ENCODE assay signal across 14 mouse cellular contexts in the genomic region with DNA sequence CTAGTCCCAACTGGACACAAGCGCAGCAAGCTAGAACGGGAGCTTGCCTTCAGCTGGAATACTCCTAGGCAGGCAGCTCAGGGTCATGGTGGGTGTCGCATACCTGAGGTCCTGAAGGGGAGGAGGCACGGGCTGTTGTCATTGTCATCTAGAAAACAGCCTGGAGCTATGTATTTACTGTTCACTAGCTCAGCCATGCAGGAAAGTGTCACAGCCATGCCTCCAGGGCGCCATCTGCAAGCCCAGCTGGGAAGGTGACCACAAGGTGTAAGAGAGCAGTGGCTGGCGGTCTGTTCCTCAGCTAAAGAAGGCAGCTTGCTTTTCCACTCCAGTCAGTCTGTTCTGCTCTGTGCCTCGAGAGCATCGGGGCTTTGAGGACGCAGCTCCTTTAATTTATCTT.
DNase-seq lines count a peak whose midpoint lies in the region; ATAC-seq and TF ChIP-seq lines count a peak whose summit lies in the region.
"Had no signal": no experiment of that assay in that cellular context is flagged by ENCODE, and none has a peak within 500 bp of the region (broad histone marks: within the 10 kb centered on the region; RNA-seq: fewer than 3 reads in every experiment).

No protein-coding gene starts in this region.

- 53% methylated on average over 9 of the region's 9 CpGs for WGBS in lung, postnatal 0 days

- no peak overlapping the region for H3K4me3 ChIP-seq in lung, postnatal 0 days (ENCODE audit: low read depth, low read length)
- H3K4me3 ChIP-seq: erythroblast, embryonic 14.5 days; heart, embryonic 15.5 days; intestine, embryonic 15.5 days; limb, embryonic 12.5 days had no signal

- H3K36me3 ChIP-seq in lung, postnatal 0 days (ENCODE audit: insufficient read depth, low read length), result no peaks in the 10 kb centered on the region
- H3K36me3 ChIP-seq: heart, embryonic 15.5 days; intestine, embryonic 15.5 days; limb, embryonic 12.5 days had no signal

- no peak for DNase-seq in lung, postnatal 0 days (ENCODE audit: low spot score)
- DNase-seq in lung, postnatal 25 days (ENCODE audit: low spot score), result no peak
- peak; percentile 92 for DNase-seq in brain, adult 2 months (ENCODE audit: low read depth, low spot score)
- peak; percentile 82 to 84 for DNase-seq in cerebellum, postnatal 10 days
- DNase-seq in kidney, postnatal 25 days, result peak; percentile 48 to 76
- DNase-seq in ovary, adult 18-20 months (ENCODE audit: low spot score), result no peak
- DNase-seq in left cerebral cortex, adult 11 months (ENCODE audit: low spot score), result no peak
- no peak for DNase-seq in embryo, embryonic 9.5 days (ENCODE audit: extremely low spot score)
- DNase-seq: lung, adult 2 months; right cerebral cortex, adult 18-20 months had no signal

- TF ChIP-seq CTCF in lung, postnatal 0 days (IDR thresholded peaks at IDR 0.05), result 0 out of 2 replicates have a peak, but pooled peaks have one; percentile 8

- no peak for TF ChIP-seq EP300 in lung, postnatal 0 days (IDR thresholded peaks at IDR 0.05)

- no peaks in the 10 kb centered on the region for H3K4me1 ChIP-seq in lung, postnatal 0 days (ENCODE audit: insufficient read depth, low read depth, low read length)

- no peak for ATAC-seq in lung, postnatal 0 days
- ATAC-seq: intestine, embryonic 15.5 days had no signal

- no peak overlapping the region for H3K27ac ChIP-seq in lung, postnatal 0 days (ENCODE audit: low read length)
- H3K27ac ChIP-seq: heart, embryonic 15.5 days; intestine, embryonic 15.5 days; limb, embryonic 12.5 days had no signal

- H3K9me3 ChIP-seq in lung, postnatal 0 days (ENCODE audit: low read length), result no peaks in the 10 kb centered on the region
- H3K9me3 ChIP-seq: heart, embryonic 15.5 days; intestine, embryonic 15.5 days had no signal

- H3K27me3 ChIP-seq in lung, postnatal 0 days (replicated peaks; ENCODE audit: insufficient read depth, low read length), result no peaks in the 10 kb centered on the region
- H3K27me3 ChIP-seq: heart, embryonic 15.5 days; intestine, embryonic 15.5 days had no signal

- no peak overlapping the region for H3K9ac ChIP-seq in lung, postnatal 0 days (replicated peaks; ENCODE audit: low read depth)
- H3K9ac ChIP-seq: heart, embryonic 15.5 days; intestine, embryonic 15.5 days; limb, embryonic 12.5 days had no signal

- H3K4me2 ChIP-seq in lung, postnatal 0 days (replicated peaks; ENCODE audit: low read depth, low read length), result no peak overlapping the region
- H3K4me2 ChIP-seq: heart, embryonic 15.5 days; intestine, embryonic 15.5 days; limb, embryonic 12.5 days had no signal

Comparison
In these comparisons a context has a peak if more than half of its experiments do, and no peak if none do; other contexts are left out.
1. DNase-seq: peak in brain, adult 2 months (single experiment), cerebellum, postnatal 10 days (2 of 2) and kidney, postnatal 25 days (2 of 2); none in lung, postnatal 0 days (single experiment), lung, postnatal 25 days (single experiment), ovary, adult 18-20 months (single experiment), left cerebral cortex, adult 11 months (single experiment) and embryo, embryonic 9.5 days (single experiment).